Mouse (Mus musculus): ENCODE data around the gene Arhgdig. TPM values are rescaled to one million over a fixed set of nuclear protein-coding genes. Genes with fewer than 3 reads are reported as not detected.

Arhgdig gene
- polyA plus RNA-seq (2012; rRNA removed), result 3.7 and 3.9 TPM in 2 replicates

GRCm38 (mm10) chr17:26207686-26208085 lies at the start of gene Arhgdig:
Arhgdig (minus strand) TSS chr17:26207786.

GRCm38 (mm10) chr17:26252539-26253251 lies 45.1 kb upstream of the Arhgdig start, which contains the start of gene Luc7l:
Luc7l (plus strand) TSS chr17:26252896.

DNA sequence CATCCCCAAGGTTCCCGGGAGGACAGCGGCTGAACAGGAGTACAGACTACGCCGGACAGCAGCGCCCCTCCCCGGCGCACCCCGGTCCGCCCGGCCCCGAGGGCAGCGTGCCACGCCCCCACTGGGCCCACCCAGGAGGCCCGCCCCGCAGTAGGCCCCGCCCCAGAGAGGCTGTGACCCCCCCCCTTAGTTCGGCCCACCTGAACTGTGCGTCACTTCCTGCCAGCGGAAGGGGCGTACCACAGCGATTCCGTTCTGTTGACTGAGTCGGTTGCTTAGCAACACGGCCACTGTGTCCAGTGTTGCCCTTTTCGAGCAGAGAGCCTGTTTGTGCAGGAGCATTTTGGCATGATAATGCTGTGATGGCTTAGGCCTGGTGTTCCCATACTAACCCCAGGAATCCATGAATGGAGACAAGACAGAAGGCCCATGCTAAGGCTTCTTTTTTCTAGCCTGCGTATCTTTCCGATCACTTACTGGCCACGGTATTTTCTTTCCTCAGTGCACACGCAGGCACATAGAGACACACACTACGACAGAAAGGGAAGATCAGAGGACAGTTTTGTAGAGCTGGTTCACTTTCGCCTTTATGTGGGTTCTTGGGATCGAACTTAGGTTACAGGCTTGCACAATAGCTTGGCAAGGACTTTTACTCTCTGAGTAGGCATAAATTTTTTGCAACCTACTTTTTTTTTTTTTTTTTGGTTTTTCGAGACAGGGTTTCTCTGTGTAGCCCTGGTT lies 36.7 kb upstream of the Arhgdig start, which contains the start of gene Fam234a:
Fam234a (minus strand) TSS at position 142 of the 741 bp plus-strand sequence.

GRCm38 (mm10) chr17:26202737-26203136 lies 4.8 kb downstream of the Arhgdig start, which contains the start of gene Rgs11:
Rgs11 (plus strand) TSS chr17:26202951.

DNA sequence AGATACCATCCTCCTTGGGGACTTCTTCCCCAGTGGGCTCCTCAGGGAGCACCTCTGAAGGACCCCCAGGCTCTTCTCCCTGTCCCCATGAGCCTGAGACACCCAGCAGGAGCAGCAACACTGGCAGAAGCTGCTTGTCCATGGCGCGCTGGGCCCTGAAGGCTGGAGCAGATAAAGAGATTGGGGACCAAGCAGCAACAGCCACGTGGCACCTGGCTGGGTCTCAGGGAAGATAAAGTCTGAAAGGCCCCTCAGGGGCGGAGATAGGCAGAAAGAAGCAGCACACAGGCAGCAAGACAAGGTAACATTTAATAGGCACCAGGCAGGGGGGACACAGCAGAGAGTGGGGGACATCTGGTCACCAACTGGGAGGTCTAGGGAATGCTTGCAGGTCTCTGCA lies 8.7 kb downstream of the Arhgdig start, which contains the start of gene Pdia2:
Pdia2 (minus strand) TSS at position 196 of the 400 bp plus-strand sequence.

Other genes with a start within 250 kb of the Arhgdig start
- gene Capn15, start 222.0 kb downstream of the Arhgdig start, polyA plus RNA-seq (2012; rRNA removed), result 5.2 and 6.5 TPM in 2 replicates
- gene Rab11fip3, start 138.2 kb downstream of the Arhgdig start, polyA plus RNA-seq (2012; rRNA removed), result 4.6 and 4.8 TPM in 2 replicates
- 55.4 and 64.8 TPM in 2 replicates for gene Decr2, start 117.4 kb downstream of the Arhgdig start, polyA plus RNA-seq (2012; rRNA removed)
- 22.5 and 23.4 TPM in 2 replicates for gene Nme4, start 112.2 kb downstream of the Arhgdig start, polyA plus RNA-seq (2012; rRNA removed)
- gene Tmem8, start 94.5 kb downstream of the Arhgdig start, polyA plus RNA-seq (2012; rRNA removed), result 5.3 and 5.6 TPM in 2 replicates
- 49.0 and 50.7 TPM in 2 replicates for gene Mrpl28, start 84.3 kb downstream of the Arhgdig start, polyA plus RNA-seq (2012; rRNA removed)
- 6.6 and 7.6 TPM in 2 replicates for gene Axin1, start 69.1 kb downstream of the Arhgdig start, polyA plus RNA-seq (2012; rRNA removed)
- 5.9 and 6.1 TPM in 2 replicates for gene Pdia2, start 8.7 kb downstream of the Arhgdig start, polyA plus RNA-seq (2012; rRNA removed)
- gene Rgs11, start 4.8 kb downstream of the Arhgdig start, polyA plus RNA-seq (2012; rRNA removed), result 0.50 and 0.55 TPM in 2 replicates
- gene Fam234a, start 36.5 kb upstream of the Arhgdig start, polyA plus RNA-seq (2012; rRNA removed), result 11.9 and 13.0 TPM in 2 replicates
- 18.0 and 21.9 TPM in 2 replicates for gene Luc7l, start 45.1 kb upstream of the Arhgdig start, polyA plus RNA-seq (2012; rRNA removed)
- 0.25 and 0.27 TPM in 2 replicates for gene Neurl1b, start 207.0 kb upstream of the Arhgdig start, polyA plus RNA-seq (2012; rRNA removed)

Measured in liver, embryonic 18 days (tissue).